Mouse (Mus musculus) embryonic facial prominence, embryonic 12.5 days (tissue): ENCODE measurements around the gene Inhbc. TPM values are rescaled to one million over a fixed set of nuclear protein-coding genes. Genes with fewer than 3 reads are reported as not detected.

Experiments used
- ATAC-seq: fragments of 200-750 bp; cut with Nextera tagmentation; 2 replicates; pipeline ENCODE4 v1.8.0; 2017; ENCODE audit not compliant: insufficient number of reproducible peaks, insufficient read depth, low FRiP score, low TSS enrichment
- H3K27ac ChIP-seq: fragments of 300-500 bp; sonication (generic); 2 replicates; pipeline ENCODE4 v1.5.1; 2016; ENCODE audit warnings: mild to moderate bottlenecking
- H3K27me3 ChIP-seq: fragments of 300-500 bp; sonication (generic); 2 replicates; pipeline ENCODE4 v1.6.1; 2016; ENCODE audit warnings: mild to moderate bottlenecking, moderate library complexity
- H3K36me3 ChIP-seq: fragments of 300-500 bp; sonication (generic); 2 replicates; pipeline ENCODE4 v1.6.1; 2016; ENCODE audit warnings: mild to moderate bottlenecking
- H3K4me1 ChIP-seq: fragments of 300-500 bp; sonication (generic); 2 replicates; pipeline ENCODE4 v1.6.1; 2016
- H3K4me2 ChIP-seq: fragments of 300-500 bp; sonication (generic); replicated peaks from 2 replicates; pipeline ENCODE4 v1.6.1; 2016; ENCODE audit warnings: mild to moderate bottlenecking, moderate library complexity
- H3K4me3 ChIP-seq: fragments of 300-500 bp; sonication (generic); 2 replicates; pipeline ENCODE4 v1.5.1; 2016; ENCODE audit warnings: mild to moderate bottlenecking
- H3K9ac ChIP-seq: fragments of 300-500 bp; sonication (generic); 2 replicates; pipeline ENCODE4 v1.6.1; 2016; ENCODE audit warnings: mild to moderate bottlenecking, moderate library complexity
- H3K9me3 ChIP-seq: fragments of 300-500 bp; sonication (generic); 2 replicates; pipeline ENCODE4 v1.6.1; 2016; ENCODE audit warnings: mild to moderate bottlenecking, moderate library complexity
- WGBS: fragments of 180-500 bp; shearing (Covaris S2); methylation state at CpG from one replicate; pipeline ENCODE4 v1.1.7; 2016; 5-methylcytosine and 5-hydroxymethylcytosine counted together
- polyA plus RNA-seq: library from polyadenylated mRNA; unstranded; fragments of >200 nt; fragmentation: Nextera tagmentation; extraction: Ambion mirVana; gene quantifications from 2 replicates; pipeline ENCODE4 v1.2.1, GENCODE M21; 2016

Gene Inhbc
- 0.09 TPM in 1 of 2 replicates, not detected in the other for polyA plus RNA-seq

- H3K27ac ChIP-seq, result no peak within 1 kb of the TSS
- H3K4me3 ChIP-seq, result no peak within 1 kb of the TSS
- WGBS, result 72% methylated on average over 22 of the region's 22 CpGs
- H3K36me3 ChIP-seq, result no peaks in the 10 kb centered on the region
- H3K4me1 ChIP-seq, result no peaks in the 10 kb centered on the region
- H3K27me3 ChIP-seq, result no peaks in the 10 kb centered on the region
- ATAC-seq, result no peak; the same call in 1 of the 2 replicates
- no peak within 1 kb of the TSS for H3K9ac ChIP-seq
- no peak within 1 kb of the TSS for H3K4me2 ChIP-seq
- H3K9me3 ChIP-seq, result no peaks in the 10 kb centered on the region
Observed at GRCm38 (mm10) chr10:127369834-127370820, at the start of gene Inhbc. TSS of gene Inhbc (minus strand) at chr10:127370431.

- no peak for ATAC-seq
- Histone ChIP-seq H3K36me3 (peaks cover 6% of the 10 kb centered on the region; the same call in 1 of the 2 replicates), H3K4me1 (no peaks in the 10 kb centered on the region), H3K27ac (no peak overlapping the region), H3K9ac (no peak overlapping the region), H3K9me3 (no peaks in the 10 kb centered on the region), H3K4me2 (no peak overlapping the region), H3K4me3 (no peak overlapping the region), H3K27me3 (no peaks in the 10 kb centered on the region)
- WGBS, result 75% methylated on average over 3 of the region's 3 CpGs
Observed at GRCm38 (mm10) chr10:127414141-127414540, 43.9 kb upstream of the Inhbc start.

GRCm38 (mm10) chr10:127413585-127413984 lies 43.4 kb upstream of the Inhbc start:
- Histone ChIP-seq H3K27me3 (no peaks in the 10 kb centered on the region), H3K4me2 (no peak overlapping the region), H3K4me1 (no peaks in the 10 kb centered on the region), H3K4me3 (no peak overlapping the region), H3K9ac (no peak overlapping the region), H3K36me3 (peaks cover 6% of the 10 kb centered on the region; the same call in 1 of the 2 replicates), H3K9me3 (no peaks in the 10 kb centered on the region), H3K27ac (no peak overlapping the region)
- 79% methylated on average over 1 of the region's 1 CpGs for WGBS
- no peak for ATAC-seq

- Histone ChIP-seq H3K4me2 (no peak overlapping the region), H3K4me3 (no peak overlapping the region), H3K9me3 (no peaks in the 10 kb centered on the region), H3K9ac (no peak overlapping the region), H3K27me3 (no peaks in the 10 kb centered on the region), H3K27ac (no peak overlapping the region), H3K4me1 (no peaks in the 10 kb centered on the region), H3K36me3 (peaks cover 6% of the 10 kb centered on the region; the same call in 1 of the 2 replicates)
- 84% methylated on average over 2 of the region's 2 CpGs for WGBS
- no peak for ATAC-seq
Observed at GRCm38 (mm10) chr10:127412776-127413175, 42.5 kb upstream of the Inhbc start.

GRCm38 (mm10) chr10:127412101-127412500 lies 41.9 kb upstream of the Inhbc start:
- no peak overlapping the region for H3K4me3 ChIP-seq
- H3K27ac ChIP-seq, result no peak overlapping the region
- no peak for ATAC-seq
- WGBS, result 52% methylated on average over 5 of the region's 5 CpGs
- H3K9ac ChIP-seq, result no peak overlapping the region
- no peaks in the 10 kb centered on the region for H3K4me1 ChIP-seq
- H3K4me2 ChIP-seq, result no peak overlapping the region
- H3K9me3 ChIP-seq, result no peaks in the 10 kb centered on the region
- peaks cover 6% of the 10 kb centered on the region; the same call in 1 of the 2 replicates for H3K36me3 ChIP-seq
- no peaks in the 10 kb centered on the region for H3K27me3 ChIP-seq

- no peaks in the 10 kb centered on the region for H3K36me3 ChIP-seq
- 61% methylated on average over 4 of the region's 4 CpGs for WGBS
- H3K27me3 ChIP-seq, result no peaks in the 10 kb centered on the region
- no peak for ATAC-seq
- no peak overlapping the region for H3K4me3 ChIP-seq
- no peak overlapping the region for H3K27ac ChIP-seq
- H3K4me1 ChIP-seq, result no peaks in the 10 kb centered on the region
- no peak overlapping the region for H3K4me2 ChIP-seq
- no peak overlapping the region for H3K9ac ChIP-seq
- H3K9me3 ChIP-seq, result no peaks in the 10 kb centered on the region
Observed at GRCm38 (mm10) chr10:127407391-127407790, 37.2 kb upstream of the Inhbc start.

- Histone ChIP-seq H3K4me2 (no peak overlapping the region), H3K36me3 (peaks cover 16% of the 10 kb centered on the region), H3K27me3 (no peaks in the 10 kb centered on the region), H3K9ac (no peak overlapping the region), H3K9me3 (no peaks in the 10 kb centered on the region), H3K4me1 (no peaks in the 10 kb centered on the region), H3K27ac (no peak overlapping the region), H3K4me3 (no peak overlapping the region)
- WGBS, result 93% methylated on average over 3 of the region's 3 CpGs
- ATAC-seq, result no peak
Observed at GRCm38 (mm10) chr10:127404701-127405100, 34.5 kb upstream of the Inhbc start.

- H3K27me3 ChIP-seq, result no peaks in the 10 kb centered on the region
- H3K27ac ChIP-seq, result no peak overlapping the region
- no peak overlapping the region for H3K9ac ChIP-seq
- no peak overlapping the region for H3K4me3 ChIP-seq
- peaks cover 17% of the 10 kb centered on the region; the same call in 1 of the 2 replicates for H3K36me3 ChIP-seq
- no peaks in the 10 kb centered on the region for H3K4me1 ChIP-seq
- no peaks in the 10 kb centered on the region for H3K9me3 ChIP-seq
- WGBS, result 82% methylated on average over 6 of the region's 6 CpGs
- no peak overlapping the region for H3K4me2 ChIP-seq
- no peak for ATAC-seq
Observed at GRCm38 (mm10) chr10:127391774-127392173, 21.5 kb upstream of the Inhbc start.

GRCm38 (mm10) chr10:127381743-127382134 lies 11.5 kb upstream of the Inhbc start:
- H3K27me3 ChIP-seq, result no peaks in the 10 kb centered on the region
- H3K9ac ChIP-seq, result peak overlapping the region; percentile 71
- H3K9me3 ChIP-seq, result no peaks in the 10 kb centered on the region
- peak overlapping the region; percentile 67 for H3K4me3 ChIP-seq
- H3K4me2 ChIP-seq, result peak overlapping the region; percentile 64
- peaks cover 5% of the 10 kb centered on the region for H3K4me1 ChIP-seq
- peak overlapping the region; percentile 92; the same call in 1 of the 2 replicates for H3K27ac ChIP-seq
- ATAC-seq, result no peak
- no peaks in the 10 kb centered on the region for H3K36me3 ChIP-seq
- 55% methylated on average over 2 of the region's 2 CpGs for WGBS

GRCm38 (mm10) chr10:127380767-127381742 lies 10.8 kb upstream of the Inhbc start:
- peak; percentile 68 for ATAC-seq
- no peaks in the 10 kb centered on the region for H3K36me3 ChIP-seq
- no peaks in the 10 kb centered on the region for H3K27me3 ChIP-seq
- peak overlapping the region; percentile 71 for H3K9ac ChIP-seq
- WGBS, result 1% methylated on average over 42 of the region's 79 CpGs
- H3K4me3 ChIP-seq, result peak overlapping the region; percentile 67
- peak overlapping the region; percentile 92 for H3K27ac ChIP-seq
- H3K4me1 ChIP-seq, result peaks cover 5% of the 10 kb centered on the region
- H3K9me3 ChIP-seq, result no peaks in the 10 kb centered on the region
- peak overlapping the region; percentile 64 for H3K4me2 ChIP-seq

- WGBS, result 1% methylated on average over 47 of the region's 53 CpGs
- H3K4me1 ChIP-seq, result peaks cover 5% of the 10 kb centered on the region
Observed at GRCm38 (mm10) chr10:127380251-127380691, 10.0 kb upstream of the Inhbc start, which contains the start of gene R3hdm2. TSS of gene R3hdm2 (plus strand) at chr10:127380327.

More at GRCm38 (mm10) chr10:127380251-127380691, 10.0 kb upstream of the Inhbc start, which contains the start of gene R3hdm2:
- H3K36me3 ChIP-seq, result no peaks in the 10 kb centered on the region
- ATAC-seq, result peak; percentile 95
- H3K27me3 ChIP-seq, result no peaks in the 10 kb centered on the region
- no peaks in the 10 kb centered on the region for H3K9me3 ChIP-seq
- H3K9ac ChIP-seq, result peak within 1 kb of the TSS; percentile 71
- peak within 1 kb of the TSS; percentile 67 for H3K4me3 ChIP-seq
- H3K27ac ChIP-seq, result peak within 1 kb of the TSS; percentile 92
- peak within 1 kb of the TSS; percentile 64 for H3K4me2 ChIP-seq
